Mouse (Mus musculus) embryonic facial prominence, embryonic 12.5 days (tissue): ENCODE results near the gene Zfp980. TPM values are rescaled to one million over a fixed set of nuclear protein-coding genes. Genes with fewer than 3 reads are reported as not detected.
"Not testable (repeated sequence)": the region's sequence is repeated elsewhere in the genome, so short reads cannot be mapped to it uniquely, and the experiment has no call there.

Source experiments
- ATAC-seq: fragments of 200-750 bp; cut with Nextera tagmentation; 2 replicates; pipeline ENCODE4 v1.8.0; 2017; ENCODE audit not compliant: insufficient number of reproducible peaks, insufficient read depth, low FRiP score, low TSS enrichment
- H3K27ac ChIP-seq: fragments of 300-500 bp; sonication (generic); 2 replicates; pipeline ENCODE4 v1.5.1; 2016; ENCODE audit warnings: mild to moderate bottlenecking
- H3K27me3 ChIP-seq: fragments of 300-500 bp; sonication (generic); 2 replicates; pipeline ENCODE4 v1.6.1; 2016; ENCODE audit warnings: mild to moderate bottlenecking, moderate library complexity
- H3K36me3 ChIP-seq: fragments of 300-500 bp; sonication (generic); 2 replicates; pipeline ENCODE4 v1.6.1; 2016; ENCODE audit warnings: mild to moderate bottlenecking
- H3K4me1 ChIP-seq: fragments of 300-500 bp; sonication (generic); 2 replicates; pipeline ENCODE4 v1.6.1; 2016
- H3K4me2 ChIP-seq: fragments of 300-500 bp; sonication (generic); replicated peaks from 2 replicates; pipeline ENCODE4 v1.6.1; 2016; ENCODE audit warnings: mild to moderate bottlenecking, moderate library complexity
- H3K4me3 ChIP-seq: fragments of 300-500 bp; sonication (generic); 2 replicates; pipeline ENCODE4 v1.5.1; 2016; ENCODE audit warnings: mild to moderate bottlenecking
- H3K9ac ChIP-seq: fragments of 300-500 bp; sonication (generic); 2 replicates; pipeline ENCODE4 v1.6.1; 2016; ENCODE audit warnings: mild to moderate bottlenecking, moderate library complexity
- H3K9me3 ChIP-seq: fragments of 300-500 bp; sonication (generic); 2 replicates; pipeline ENCODE4 v1.6.1; 2016; ENCODE audit warnings: mild to moderate bottlenecking, moderate library complexity
- WGBS: fragments of 180-500 bp; shearing (Covaris S2); methylation state at CpG from one replicate; pipeline ENCODE4 v1.1.7; 2016; 5-methylcytosine and 5-hydroxymethylcytosine counted together
- polyA plus RNA-seq: library from polyadenylated mRNA; unstranded; fragments of >200 nt; fragmentation: Nextera tagmentation; extraction: Ambion mirVana; gene quantifications from 2 replicates; pipeline ENCODE4 v1.2.1, GENCODE M21; 2016

Gene Zfp980
- polyA plus RNA-seq = not detected in 2 replicates

DNA sequence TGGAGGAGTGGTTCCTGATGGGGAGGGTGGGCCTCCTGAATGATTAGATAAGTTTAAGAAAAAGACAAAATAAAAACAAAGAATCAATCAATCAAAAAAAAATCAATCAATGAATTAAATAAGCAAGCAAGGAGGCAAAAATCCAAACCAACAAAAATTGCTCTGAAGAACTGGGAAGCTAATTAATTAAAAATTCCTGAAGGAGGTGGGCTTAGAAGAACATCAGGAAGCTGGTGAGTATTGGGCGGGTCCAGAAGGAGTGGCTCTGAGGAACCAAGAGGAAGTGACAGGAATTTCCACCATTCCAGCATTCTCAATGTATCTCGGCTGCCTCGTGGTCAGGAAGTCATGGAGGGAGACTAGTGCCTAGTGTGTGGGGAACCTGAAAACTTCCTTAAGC is at the start of gene Zfp980:
Gene Zfp980, plus strand, starts transcription at position 301 of the 400 bp plus-strand sequence.
- H3K4me3 ChIP-seq, H3K27me3 ChIP-seq, ATAC-seq, H3K4me2 ChIP-seq, H3K9me3 ChIP-seq, H3K27ac ChIP-seq, H3K9ac ChIP-seq, H3K4me1 ChIP-seq, H3K36me3 ChIP-seq: not testable (repeated sequence)
- WGBS = 78% methylated on average over 3 of the region's 3 CpGs

DNA sequence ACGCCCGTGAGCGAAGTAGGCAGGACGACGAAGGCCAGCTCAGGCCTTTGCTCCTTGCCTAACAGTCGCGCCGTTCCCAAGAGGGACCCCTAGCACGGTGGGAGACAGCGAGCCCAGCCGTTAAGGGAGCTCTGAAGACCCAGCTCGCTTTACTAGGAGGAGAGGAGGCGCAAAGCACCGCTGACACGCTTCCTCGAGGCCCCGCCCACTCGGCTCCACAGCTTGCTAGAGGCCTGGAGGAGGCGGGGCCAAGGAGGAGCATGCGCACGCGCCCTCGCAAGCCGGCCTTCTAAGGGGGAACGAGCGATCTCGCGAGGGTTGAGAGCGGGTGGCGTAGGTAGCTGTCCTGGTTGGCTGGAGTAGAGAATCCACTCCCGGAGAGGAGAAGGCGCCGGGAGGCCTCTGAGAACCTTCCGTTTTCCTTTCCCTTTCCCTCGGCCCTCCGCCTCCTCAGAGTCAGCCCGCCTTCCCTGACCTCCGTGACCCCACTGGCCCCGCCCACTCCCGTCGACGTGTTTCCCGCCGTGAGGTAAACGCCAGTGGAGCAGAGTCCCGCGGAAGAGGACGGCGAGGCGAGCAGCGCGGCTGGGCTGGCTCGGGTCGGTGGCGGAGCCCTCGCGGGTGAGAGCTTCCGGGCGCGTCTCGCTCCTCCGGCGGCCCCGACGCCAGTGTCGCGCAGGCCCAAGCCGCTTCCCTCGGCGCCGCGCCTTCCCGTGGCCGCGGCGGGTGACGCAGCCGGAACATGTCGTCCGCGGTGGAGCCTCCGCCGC is 29.9 kb upstream of the Zfp980 start:
- not testable (repeated sequence) for H3K9ac ChIP-seq, H3K27ac ChIP-seq, H3K27me3 ChIP-seq, H3K9me3 ChIP-seq, H3K4me1 ChIP-seq, ATAC-seq, H3K36me3 ChIP-seq, H3K4me3 ChIP-seq
- 0 out of 2 replicates have a peak overlapping the region, but pooled peaks have one; percentile 3 for H3K4me2 ChIP-seq
- WGBS = 23% methylated on average over 77 of the region's 83 CpGs

DNA sequence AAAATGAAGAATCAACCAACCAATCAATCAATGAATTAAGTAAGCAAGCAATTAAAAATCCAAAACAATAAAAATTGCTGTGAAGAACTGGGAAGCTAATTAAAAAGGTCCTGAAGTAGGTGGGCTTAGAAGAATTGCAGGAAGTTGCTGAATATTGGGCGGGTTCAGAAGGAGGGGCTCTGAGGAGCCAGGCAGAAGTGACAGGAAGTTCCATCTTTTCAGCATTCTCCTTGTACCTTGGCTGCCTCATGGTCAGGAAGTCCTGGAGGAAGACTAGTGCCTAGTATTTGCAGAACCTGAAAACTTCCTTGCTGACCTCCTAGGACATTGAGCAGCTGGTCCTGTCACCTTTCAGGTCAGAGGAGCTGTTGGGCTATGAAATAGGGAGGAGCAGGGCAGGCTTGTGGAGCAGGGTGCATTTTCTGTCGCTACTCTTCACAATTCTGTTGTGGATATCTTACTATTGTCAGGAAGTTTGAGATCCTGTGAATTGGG is 3.8 kb downstream of the Zfp980 start:
- H3K27ac ChIP-seq, H3K27me3 ChIP-seq, H3K36me3 ChIP-seq, H3K9ac ChIP-seq, H3K4me3 ChIP-seq, H3K4me1 ChIP-seq, H3K9me3 ChIP-seq, ATAC-seq, H3K4me2 ChIP-seq: not testable (repeated sequence)
- 64% methylated on average over 2 of the region's 2 CpGs for WGBS

DNA sequence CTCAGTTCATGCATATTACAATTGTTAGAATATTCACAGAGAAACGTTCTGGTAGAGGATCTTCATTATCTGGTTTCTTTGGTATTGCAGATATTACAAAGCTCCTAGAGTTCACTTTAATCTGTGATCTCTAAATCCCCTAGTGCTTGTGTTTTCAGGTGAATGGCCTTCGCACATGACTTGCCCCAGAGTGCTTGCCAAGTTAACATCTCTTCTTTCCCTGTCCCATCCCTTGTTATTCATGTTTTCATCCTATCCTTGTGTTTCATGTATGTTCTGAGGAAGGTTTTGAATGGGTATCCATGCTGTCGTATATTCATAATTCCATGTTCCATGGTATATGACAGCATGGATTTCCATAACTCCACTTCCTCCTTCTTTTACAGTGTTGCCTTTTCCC is 9.7 kb downstream of the Zfp980 start:
- WGBS = 81% methylated on average over 3 of the region's 3 CpGs
- H3K27ac ChIP-seq, H3K27me3 ChIP-seq, H3K9me3 ChIP-seq, ATAC-seq, H3K4me1 ChIP-seq, H3K9ac ChIP-seq, H3K4me2 ChIP-seq, H3K4me3 ChIP-seq, H3K36me3 ChIP-seq: not testable (repeated sequence)

DNA sequence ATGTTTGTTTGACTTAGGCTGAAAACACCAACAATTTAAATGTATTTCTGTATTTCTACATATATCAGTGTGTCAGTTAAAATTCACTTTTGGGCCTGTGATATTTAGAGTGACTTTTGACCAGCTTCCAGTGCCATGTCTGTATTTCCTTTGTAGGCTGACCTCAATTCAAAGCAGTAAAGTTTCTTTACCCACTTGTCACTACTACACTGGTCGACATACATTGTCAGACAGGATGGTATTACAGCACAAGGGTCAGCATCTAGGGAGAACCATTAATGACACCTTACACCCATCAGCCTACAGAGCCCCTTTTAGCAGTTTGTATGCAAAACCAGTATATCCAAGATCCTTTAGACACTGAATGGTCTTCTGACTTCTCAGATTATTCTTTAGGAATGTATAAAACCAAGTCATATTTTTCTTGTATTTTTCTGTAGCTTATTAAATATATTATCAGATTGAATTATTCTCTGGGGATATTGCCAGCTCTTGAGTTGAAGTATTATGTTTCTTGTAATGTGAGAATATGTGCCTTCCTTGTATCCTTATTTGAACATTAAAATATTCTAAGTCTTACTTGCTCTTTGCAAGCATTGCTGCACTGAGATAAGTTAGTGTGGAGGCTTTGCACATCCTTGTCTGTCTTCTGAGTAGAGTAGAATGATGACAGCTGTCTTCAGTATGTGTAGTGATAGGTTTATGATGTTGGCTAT is 10.3 kb downstream of the Zfp980 start:
- H3K27ac ChIP-seq, H3K4me3 ChIP-seq, H3K36me3 ChIP-seq, H3K4me1 ChIP-seq, H3K27me3 ChIP-seq, H3K9me3 ChIP-seq, H3K9ac ChIP-seq, H3K4me2 ChIP-seq: not testable (repeated sequence)
- 37% methylated on average over 1 of the region's 1 CpGs for WGBS
- ATAC-seq = 0 out of 2 replicates have a peak, but pooled peaks have one; percentile 35

DNA sequence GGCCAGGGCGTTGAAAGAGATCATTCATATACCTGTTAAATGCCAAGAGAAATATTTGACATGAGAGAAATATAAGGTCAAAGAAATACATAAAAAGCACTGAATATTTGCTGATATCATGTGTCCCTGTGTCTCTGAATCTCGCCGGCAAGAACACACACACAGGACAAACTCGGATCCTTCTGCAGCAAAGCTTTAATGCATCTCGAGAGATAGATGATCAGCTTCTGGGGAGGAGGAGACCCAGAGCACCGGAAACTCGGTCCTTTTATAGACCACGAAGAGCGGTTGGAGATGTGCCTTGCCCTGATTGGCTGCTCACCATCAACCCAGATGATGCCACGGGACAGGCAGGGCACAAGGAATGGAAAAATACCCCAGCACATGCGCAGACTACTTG is 11.5 kb downstream of the Zfp980 start:
- ATAC-seq = 0 out of 2 replicates have a peak, but pooled peaks have one; percentile 47

DNA sequence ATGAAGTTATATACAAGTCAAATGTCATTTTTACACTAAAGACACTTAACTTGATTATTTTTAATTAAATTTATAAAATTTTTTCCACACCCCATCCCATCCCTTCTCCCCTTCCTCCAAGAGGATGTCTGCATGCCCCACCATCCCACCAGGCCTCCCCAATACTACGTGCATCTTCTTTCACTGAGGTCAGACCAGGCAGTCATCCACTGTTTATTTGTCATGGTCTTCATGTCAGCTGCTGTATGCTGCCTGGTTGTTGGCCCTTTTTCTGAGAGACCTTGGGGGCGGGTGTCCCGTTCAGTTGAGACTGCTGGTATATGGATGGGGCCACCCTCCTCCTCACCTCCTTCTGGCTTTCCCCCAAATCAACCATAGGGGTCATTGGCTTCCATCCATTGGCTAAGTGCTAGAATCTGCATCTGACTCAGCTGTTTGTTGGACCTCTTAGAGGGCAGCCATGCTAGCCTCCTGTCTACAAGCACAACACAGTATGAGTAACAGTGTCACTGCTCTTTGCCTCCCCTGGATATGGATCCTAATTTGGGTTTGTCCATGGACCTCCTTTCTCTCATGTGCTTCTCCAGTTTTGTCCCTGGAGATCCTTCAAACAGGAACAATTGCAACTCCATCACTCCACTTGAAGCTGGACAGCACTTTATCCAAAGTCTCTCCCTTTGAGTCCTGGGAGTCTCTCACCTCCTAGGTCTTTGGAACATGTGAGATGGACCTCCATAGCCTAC is 12.7 kb downstream of the Zfp980 start:
- WGBS = 80% methylated on average over 3 of the region's 3 CpGs

More for the DNA sequence above, 11.5 kb downstream of the Zfp980 start:
- not testable (repeated sequence) for H3K4me3 ChIP-seq, H3K9ac ChIP-seq, H3K36me3 ChIP-seq, H3K4me2 ChIP-seq, H3K4me1 ChIP-seq, H3K27me3 ChIP-seq, H3K9me3 ChIP-seq, H3K27ac ChIP-seq
- WGBS = 81% methylated on average over 10 of the region's 11 CpGs

DNA sequence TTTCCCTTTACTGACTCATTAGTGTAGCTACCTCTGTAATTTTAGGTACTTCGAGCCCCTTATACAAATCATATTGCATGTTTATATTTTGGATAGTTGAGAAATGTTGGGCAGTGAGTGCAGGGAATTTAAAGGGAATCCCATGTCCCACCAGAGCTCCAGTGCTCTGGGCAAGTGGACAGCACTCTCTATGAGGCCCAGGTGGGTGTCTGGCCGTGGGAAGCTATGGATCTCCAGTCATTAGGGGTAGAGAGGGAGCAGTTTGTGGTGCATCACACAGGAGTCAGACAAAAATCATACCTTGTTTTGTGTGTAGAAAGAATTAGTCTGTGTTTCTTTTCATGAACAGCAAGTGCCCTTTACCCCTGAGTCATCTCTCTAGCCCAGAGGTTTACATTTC is 15.6 kb downstream of the Zfp980 start:
- H3K4me1 ChIP-seq, H3K27me3 ChIP-seq, H3K9ac ChIP-seq, H3K4me3 ChIP-seq, H3K4me2 ChIP-seq, H3K27ac ChIP-seq, H3K36me3 ChIP-seq, ATAC-seq: not testable (repeated sequence)
- 56% methylated on average over 2 of the region's 2 CpGs for WGBS
- H3K9me3 ChIP-seq = peaks cover 12% of the 10 kb centered on the region

More for the DNA sequence above, 12.7 kb downstream of the Zfp980 start:
- H3K9me3 ChIP-seq, H3K9ac ChIP-seq, H3K4me1 ChIP-seq, H3K27ac ChIP-seq, H3K36me3 ChIP-seq, H3K4me2 ChIP-seq, H3K4me3 ChIP-seq, H3K27me3 ChIP-seq: not testable (repeated sequence)
- ATAC-seq = peak; percentile 60; the same call in 1 of the 2 replicates

DNA sequence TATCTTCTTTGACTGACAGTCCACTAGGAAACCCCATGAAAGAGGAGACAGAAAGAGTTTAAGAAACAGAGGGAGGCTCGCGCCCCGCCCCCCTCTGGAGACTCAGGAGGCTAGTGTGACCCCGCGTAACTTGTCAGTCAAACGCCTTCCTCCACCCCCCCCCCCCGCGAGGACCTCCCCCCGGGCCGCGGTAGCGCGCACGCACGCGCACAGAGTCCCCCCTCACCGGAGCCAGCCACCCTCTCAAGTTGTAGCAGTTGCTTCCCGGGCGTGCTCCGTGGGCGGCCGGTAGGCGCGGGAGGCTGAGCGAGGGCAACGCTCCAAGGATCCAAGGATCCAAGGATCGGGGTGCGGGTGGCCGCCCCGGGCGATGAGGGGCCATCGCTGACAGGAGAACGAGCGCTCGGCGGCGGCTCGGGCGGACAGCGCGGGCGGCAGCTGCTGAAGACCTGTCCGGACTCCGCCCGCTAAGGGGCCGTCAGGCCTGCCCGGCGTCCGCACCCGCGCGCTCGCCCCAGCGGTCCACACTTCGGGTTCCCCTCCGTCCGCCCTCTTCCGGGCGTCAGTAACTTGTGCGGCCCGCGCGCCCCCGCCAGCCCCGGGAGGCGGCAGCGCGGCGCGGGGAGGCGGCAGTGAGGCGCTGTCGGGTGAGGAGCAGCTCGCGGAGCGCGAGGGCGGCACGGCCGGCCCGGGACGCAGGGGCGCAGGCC is 74.6 kb downstream of the Zfp980 start:
- 1% methylated on average over 60 of the region's 83 CpGs for WGBS
- not testable (repeated sequence) for H3K36me3 ChIP-seq, H3K9ac ChIP-seq, H3K27ac ChIP-seq, H3K27me3 ChIP-seq, H3K4me1 ChIP-seq, H3K9me3 ChIP-seq
- H3K4me3 ChIP-seq = peak overlapping the region; percentile 31
- peak; percentile 88 for ATAC-seq
- peak overlapping the region; percentile 47 for H3K4me2 ChIP-seq

DNA sequence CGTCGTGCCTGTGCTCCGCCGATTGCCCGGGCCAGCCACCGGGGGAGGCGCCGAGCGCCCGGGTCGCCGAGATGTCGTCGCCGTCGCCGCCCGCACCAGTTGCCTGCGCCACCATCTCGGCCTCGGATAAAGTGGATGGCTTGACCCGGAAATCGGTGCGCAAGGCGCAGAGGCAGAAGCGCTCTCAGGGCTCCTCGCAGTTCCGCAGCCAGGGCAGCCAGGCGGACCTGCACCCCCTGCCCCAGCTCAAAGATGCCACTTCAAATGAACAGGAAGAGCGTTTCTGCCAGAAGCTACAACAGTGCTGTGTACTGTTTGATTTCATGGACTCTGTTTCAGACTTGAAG is 75.1 kb downstream of the Zfp980 start:
- not testable (repeated sequence) for H3K4me1 ChIP-seq, H3K27me3 ChIP-seq, H3K9ac ChIP-seq, ATAC-seq, H3K27ac ChIP-seq, H3K4me2 ChIP-seq, H3K4me3 ChIP-seq, H3K36me3 ChIP-seq, H3K9me3 ChIP-seq
- no CpG with 5 or more reads among the region's 30 CpGs for WGBS
